15 mouse cellular contexts compared by ENCODE assay signal in genomic region chr3:102654962-102655361, GRCm38 (mm10).
"Had no signal": no experiment of that assay in that cellular context is flagged by ENCODE, and none has a peak within 500 bp of the region (broad histone marks: within the 10 kb centered on the region; RNA-seq: fewer than 3 reads in every experiment).

No protein-coding gene starts in this region.

- DNase-seq: retina, postnatal 1 day; right cerebral cortex, adult 18-20 months; right cerebral cortex, postnatal 14 days; right cerebral cortex, postnatal 25 days; right cerebral cortex, postnatal 4 days; spleen, adult 18-20 months; thymus, adult 18-20 months; thymus, adult 2 months; thymus, postnatal 14 days; thymus, postnatal 25 days; thymus, postnatal 36 days; thymus, postnatal 4 days had no signal

- H3K4me3 ChIP-seq: neural tube, embryonic 15.5 days; stomach, embryonic 15.5 days had no signal

- H3K27me3 ChIP-seq: neural tube, embryonic 15.5 days; stomach, embryonic 15.5 days had no signal

- H3K4me2 ChIP-seq: neural tube, embryonic 15.5 days; stomach, embryonic 15.5 days had no signal

- H3K9me3 ChIP-seq: neural tube, embryonic 15.5 days; stomach, embryonic 15.5 days had no signal

- H3K4me1 ChIP-seq: neural tube, embryonic 15.5 days; stomach, embryonic 15.5 days had no signal

- H3K9ac ChIP-seq: neural tube, embryonic 15.5 days; stomach, embryonic 15.5 days had no signal

- H3K36me3 ChIP-seq: neural tube, embryonic 15.5 days; stomach, embryonic 15.5 days had no signal

- H3K27ac ChIP-seq: neural tube, embryonic 15.5 days; stomach, embryonic 15.5 days; stomach, postnatal 0 days had no signal
